Mouse (Mus musculus) cerebellum, postnatal 36 days (tissue): ENCODE measurements around the gene Rasgef1b.
"Not testable (repeated sequence)": the region's sequence is repeated elsewhere in the genome, so short reads cannot be mapped to it uniquely, and the experiment has no call there.

ENCODE experiments used
- DNase-seq, 2 experiments: peaks; one replicate each; pipeline ENCODE4 v3.0.0; 2021 to 2022; ENCODE audit warnings: mixed read lengths in 2 of 2

Rasgef1b gene

GRCm38 (mm10) chr5:99240501-99240900, 488.4 kb downstream of the Rasgef1b start:
- no peak for DNase-seq

- no peak for DNase-seq
Observed at GRCm38 (mm10) chr5:99239677-99240076, 489.2 kb downstream of the Rasgef1b start.

- DNase-seq, result no peak
Observed at GRCm38 (mm10) chr5:99238150-99238549, 490.7 kb downstream of the Rasgef1b start.

GRCm38 (mm10) chr5:99236888-99237752, 491.7 kb downstream of the Rasgef1b start:
- DNase-seq, result no peak

GRCm38 (mm10) chr5:99236431-99236830, 492.4 kb downstream of the Rasgef1b start:
- no peak for DNase-seq

GRCm38 (mm10) chr5:99234275-99234674, 494.6 kb downstream of the Rasgef1b start:
- no peak for DNase-seq

GRCm38 (mm10) chr5:99233176-99233575, 495.7 kb downstream of the Rasgef1b start:
- no peak for DNase-seq

GRCm38 (mm10) chr5:99232410-99232809, 496.5 kb downstream of the Rasgef1b start:
- DNase-seq, result no peak

GRCm38 (mm10) chr5:99230476-99230875, 498.4 kb downstream of the Rasgef1b start:
- no peak for DNase-seq

GRCm38 (mm10) chr5:99227361-99227760, 501.5 kb downstream of the Rasgef1b start:
- DNase-seq, result no peak

- no peak for DNase-seq
Observed at GRCm38 (mm10) chr5:99224571-99225011, 504.3 kb downstream of the Rasgef1b start.

GRCm38 (mm10) chr5:99223869-99224498, 504.9 kb downstream of the Rasgef1b start:
- no peak for DNase-seq

- DNase-seq, result no peak
Observed at GRCm38 (mm10) chr5:99218385-99218784, 510.5 kb downstream of the Rasgef1b start.

GRCm38 (mm10) chr5:99216588-99217152, 512.2 kb downstream of the Rasgef1b start:
- DNase-seq, result not testable (repeated sequence)

- no peak for DNase-seq
Observed at GRCm38 (mm10) chr5:99215207-99216157, 513.4 kb downstream of the Rasgef1b start.

- no peak for DNase-seq
Observed at GRCm38 (mm10) chr5:99214400-99214799, 514.5 kb downstream of the Rasgef1b start.

- DNase-seq, result no peak
Observed at GRCm38 (mm10) chr5:99213211-99213610, 515.7 kb downstream of the Rasgef1b start.

- DNase-seq, result no peak
Observed at GRCm38 (mm10) chr5:99203475-99203874, 525.4 kb downstream of the Rasgef1b start.

- DNase-seq, result peak; percentile 21 to 63
Observed at GRCm38 (mm10) chr5:99202074-99202837, 526.6 kb downstream of the Rasgef1b start.

GRCm38 (mm10) chr5:99195436-99195835, 533.4 kb downstream of the Rasgef1b start:
- no peak for DNase-seq

GRCm38 (mm10) chr5:99190941-99191800, 537.7 kb downstream of the Rasgef1b start:
- DNase-seq, result no peak
